Mouse (Mus musculus): ENCODE measurements at regions not wholly inside any gene's neighbourhood (a gene's known extent, or its start where the extent isn't known, plus 50 kb on each side); places are given as distances from the start of the nearest gene placed in this dataset.

- TF ChIP-seq POLR2A (IDR thresholded peaks at IDR 0.05; ENCODE audit: insufficient read depth, low read depth, low read length) (no peak), CTCF (IDR thresholded peaks at IDR 0.05) (no peak)
Observed at GRCm38 (mm10) chr9:86020765-86021164, 178.6 kb downstream of the Tpbg start.

Data from heart, adult 2 months (tissue).